Mouse (Mus musculus) ES-E14 (cell line): ENCODE data around the gene Slc35f1.

Experiments
- CHD2 ChIP-seq: IDR thresholded peaks from 2 replicates; pipeline ENCODE4 v1.6.1; 2014; ENCODE audit warnings: mild to moderate bottlenecking, low read depth, low read length, inconsistent platforms
- HCFC1 ChIP-seq: IDR thresholded peaks from 2 replicates; pipeline ENCODE4 v1.6.1; 2012; ENCODE audit warnings: low read length, inconsistent platforms, borderline replicate concordance; ENCODE audit not compliant: insufficient read depth
- MAFK ChIP-seq: IDR thresholded peaks from 2 replicates; pipeline ENCODE4 v1.6.1; 2014; ENCODE audit warnings: mild to moderate bottlenecking, low read depth, low read length, inconsistent platforms; ENCODE audit not compliant: insufficient read depth
- ZC3H11A ChIP-seq: IDR thresholded peaks from 2 replicates; pipeline ENCODE4 v1.6.1; 2012; ENCODE audit warnings: low read depth, mild to moderate bottlenecking, inconsistent platforms, low read length, borderline replicate concordance
- ZNF384 ChIP-seq: IDR thresholded peaks from 2 replicates; pipeline ENCODE4 v1.6.1; 2012; ENCODE audit warnings: low read depth, low read length, inconsistent platforms

GRCm38 (mm10) chr10:52703688-52704087 lies 13.4 kb downstream of the Slc35f1 start:
- no peak for TF ChIP-seq CHD2
- TF ChIP-seq ZC3H11A, result no peak
- no peak for TF ChIP-seq MAFK
- TF ChIP-seq HCFC1, result no peak
- no peak for TF ChIP-seq ZNF384
